Mouse (Mus musculus) hindbrain, embryonic 10.5 days (tissue): Measurements from ENCODE around the gene Ormdl3. TPM values are rescaled to one million over a fixed set of nuclear protein-coding genes. Genes with fewer than 3 reads are reported as not detected.
"Not testable (repeated sequence)": the region's sequence is repeated elsewhere in the genome, so short reads cannot be mapped to it uniquely, and the experiment has no call there.

Experiments
- DNase-seq: peaks from one replicate; pipeline ENCODE4 v3.0.0-alpha.2; 2017; ENCODE audit warnings: low spot score
- H3K27ac ChIP-seq: fragments of 300-500 bp; sonication (generic); 2 replicates; pipeline ENCODE4 v1.5.1; 2016; ENCODE audit warnings: mild to moderate bottlenecking, moderate library complexity
- H3K27me3 ChIP-seq: fragments of 300-500 bp; sonication (generic); 2 replicates; pipeline ENCODE4 v1.6.1; 2016; ENCODE audit warnings: mild to moderate bottlenecking; ENCODE audit not compliant: poor library complexity, insufficient read depth, severe bottlenecking
- H3K36me3 ChIP-seq: fragments of 300-500 bp; sonication (generic); 2 replicates; pipeline ENCODE4 v1.6.1; 2016; ENCODE audit warnings: mild to moderate bottlenecking, moderate library complexity
- H3K4me1 ChIP-seq: fragments of 300-500 bp; sonication (generic); replicated peaks from 2 replicates; pipeline ENCODE4 v1.6.1; 2016; ENCODE audit warnings: mild to moderate bottlenecking
- H3K4me3 ChIP-seq: fragments of 300-500 bp; sonication (generic); 2 replicates; pipeline ENCODE4 v1.5.1; 2016; ENCODE audit warnings: mild to moderate bottlenecking, moderate library complexity
- H3K9me3 ChIP-seq: fragments of 300-500 bp; sonication (generic); 2 replicates; pipeline ENCODE4 v1.6.1; 2016; ENCODE audit warnings: mild to moderate bottlenecking, moderate library complexity
- WGBS: fragments of 180-500 bp; shearing (Covaris S2); methylation state at CpG from one replicate; pipeline ENCODE4 v1.1.7; 2016; 5-methylcytosine and 5-hydroxymethylcytosine counted together
- polyA plus RNA-seq: library from polyadenylated mRNA; unstranded; fragments of >200 nt; fragmentation: Nextera tagmentation; extraction: Ambion mirVana; gene quantifications from 2 replicates; pipeline ENCODE4 v1.2.1, GENCODE M21; 2016

The Ormdl3 gene
- polyA plus RNA-seq, result 59.4 and 66.2 TPM in 2 replicates

- Histone ChIP-seq H3K9me3 (no peaks in the 10 kb centered on the region), H3K4me1 (peaks cover 58% of the 10 kb centered on the region), H3K27ac (peak within 1 kb of the TSS; percentile 93), H3K36me3 (peaks cover 23% of the 10 kb centered on the region), H3K4me3 (peak within 1 kb of the TSS; percentile 90), H3K27me3 (peaks cover 9% of the 10 kb centered on the region; the same call in 1 of the 2 replicates)
- WGBS, result under 1% methylated on average over 49 of the region's 49 CpGs
- peak; percentile 99 for DNase-seq
Observed at GRCm38 (mm10) chr11:98586892-98587563, at the start of gene Ormdl3. Gene Ormdl3, minus strand, starts transcription at chr11:98587368.

GRCm38 (mm10) chr11:98635312-98635970, 48.3 kb upstream of the Ormdl3 start:
- H3K9me3 ChIP-seq, H3K4me3 ChIP-seq, H3K27ac ChIP-seq, H3K36me3 ChIP-seq, H3K4me1 ChIP-seq, H3K27me3 ChIP-seq: not testable (repeated sequence)
- peak; percentile 8 for DNase-seq
- WGBS, result 37% methylated on average over 10 of the region's 10 CpGs

- H3K4me3 ChIP-seq, result no peak overlapping the region
- no peaks in the 10 kb centered on the region for H3K36me3 ChIP-seq
- 88% methylated on average over 5 of the region's 5 CpGs for WGBS
- H3K27ac ChIP-seq, result no peak overlapping the region
- no peaks in the 10 kb centered on the region for H3K4me1 ChIP-seq
- H3K9me3 ChIP-seq, result no peaks in the 10 kb centered on the region
- DNase-seq, result no peak
- no peaks in the 10 kb centered on the region for H3K27me3 ChIP-seq
Observed at GRCm38 (mm10) chr11:98630646-98631045, 43.5 kb upstream of the Ormdl3 start.

- DNase-seq, result no peak
- Histone ChIP-seq H3K27ac (no peak overlapping the region), H3K9me3 (no peaks in the 10 kb centered on the region), H3K4me1 (no peaks in the 10 kb centered on the region), H3K27me3 (no peaks in the 10 kb centered on the region), H3K36me3 (no peaks in the 10 kb centered on the region), H3K4me3 (no peak overlapping the region)
- 91% methylated on average over 3 of the region's 3 CpGs for WGBS
Observed at GRCm38 (mm10) chr11:98628706-98629105, 41.5 kb upstream of the Ormdl3 start.

GRCm38 (mm10) chr11:98625611-98626410, 38.6 kb upstream of the Ormdl3 start, which contains the start of the genes Gm12355 and Gsdma3:
Gene Gm12355, minus strand, starts transcription at chr11:98625661.
Gene Gsdma3, plus strand, starts transcription at chr11:98626360.
- Histone ChIP-seq H3K9me3 (peaks cover 7% of the 10 kb centered on the region), H3K27me3 (no peaks in the 10 kb centered on the region), H3K4me1 (no peaks in the 10 kb centered on the region), H3K36me3 (no peaks in the 10 kb centered on the region), H3K4me3 (no peak within 1 kb of the TSS), H3K27ac (no peak within 1 kb of the TSS)
- WGBS, result 90% methylated on average over 10 of the region's 10 CpGs
- no peak for DNase-seq

- not testable (repeated sequence) for H3K36me3 ChIP-seq, H3K27ac ChIP-seq, DNase-seq, H3K4me3 ChIP-seq, H3K27me3 ChIP-seq, H3K4me1 ChIP-seq
- 88% methylated on average over 2 of the region's 2 CpGs for WGBS
- peaks cover 12% of the 10 kb centered on the region for H3K9me3 ChIP-seq
Observed at GRCm38 (mm10) chr11:98624381-98624780, 37.2 kb upstream of the Ormdl3 start.

- not testable (repeated sequence) for DNase-seq, H3K36me3 ChIP-seq, H3K27me3 ChIP-seq, H3K4me1 ChIP-seq, H3K4me3 ChIP-seq, H3K27ac ChIP-seq
- WGBS, result 80% methylated on average over 6 of the region's 6 CpGs
- peaks cover 12% of the 10 kb centered on the region for H3K9me3 ChIP-seq
Observed at GRCm38 (mm10) chr11:98623981-98624380, 36.8 kb upstream of the Ormdl3 start.

GRCm38 (mm10) chr11:98620791-98621190, 33.6 kb upstream of the Ormdl3 start:
- Histone ChIP-seq H3K36me3 (no peaks in the 10 kb centered on the region), H3K4me1 (no peaks in the 10 kb centered on the region), H3K9me3 (peaks cover 12% of the 10 kb centered on the region), H3K27me3 (no peaks in the 10 kb centered on the region), H3K4me3 (no peak overlapping the region), H3K27ac (no peak overlapping the region)
- no peak for DNase-seq
- 94% methylated on average over 13 of the region's 13 CpGs for WGBS

- 12% methylated on average over 3 of the region's 3 CpGs for WGBS
- H3K27me3 ChIP-seq, result peaks cover 5% of the 10 kb centered on the region; the same call in 1 of the 2 replicates
Observed at GRCm38 (mm10) chr11:98606763-98607162, 19.6 kb upstream of the Ormdl3 start.

GRCm38 (mm10) chr11:98604911-98605310, 17.7 kb upstream of the Ormdl3 start:
- WGBS, result 71% methylated on average over 6 of the region's 6 CpGs
- DNase-seq, result not testable (repeated sequence)

More at GRCm38 (mm10) chr11:98606763-98607162, 19.6 kb upstream of the Ormdl3 start:
- no peak overlapping the region for H3K4me3 ChIP-seq
- DNase-seq, result no peak
- peaks cover 9% of the 10 kb centered on the region for H3K4me1 ChIP-seq
- H3K36me3 ChIP-seq, result no peaks in the 10 kb centered on the region
- no peak overlapping the region for H3K27ac ChIP-seq
- no peaks in the 10 kb centered on the region for H3K9me3 ChIP-seq

GRCm38 (mm10) chr11:98603953-98604352, 16.8 kb upstream of the Ormdl3 start:
- WGBS, result 82% methylated on average over 2 of the region's 2 CpGs
- no peaks in the 10 kb centered on the region for H3K36me3 ChIP-seq
- H3K4me1 ChIP-seq, result peaks cover 17% of the 10 kb centered on the region
- DNase-seq, result no peak
- H3K27ac ChIP-seq, result no peak overlapping the region
- H3K4me3 ChIP-seq, result no peak overlapping the region
- peaks cover 33% of the 10 kb centered on the region for H3K27me3 ChIP-seq
- no peaks in the 10 kb centered on the region for H3K9me3 ChIP-seq

More at GRCm38 (mm10) chr11:98604911-98605310, 17.7 kb upstream of the Ormdl3 start:
- Histone ChIP-seq H3K27me3 (peaks cover 23% of the 10 kb centered on the region), H3K4me1 (peaks cover 11% of the 10 kb centered on the region)
- not testable (repeated sequence) for H3K9me3 ChIP-seq, H3K27ac ChIP-seq, H3K36me3 ChIP-seq, H3K4me3 ChIP-seq

- DNase-seq, result peak; percentile 66
- peaks cover 47% of the 10 kb centered on the region for H3K27me3 ChIP-seq
- H3K4me1 ChIP-seq, result peaks cover 19% of the 10 kb centered on the region
- H3K36me3 ChIP-seq, result no peaks in the 10 kb centered on the region
- peak overlapping the region; percentile 70 for H3K27ac ChIP-seq
- WGBS, result 2% methylated on average over 20 of the region's 20 CpGs
- H3K4me3 ChIP-seq, result peak overlapping the region; percentile 53
- H3K9me3 ChIP-seq, result no peaks in the 10 kb centered on the region
Observed at GRCm38 (mm10) chr11:98602090-98602690, 15.0 kb upstream of the Ormdl3 start.
